Mouse (Mus musculus) testis, adult 2 months (tissue): ENCODE data around the gene Mthfsl. TPM values are rescaled to one million over a fixed set of nuclear protein-coding genes. Genes with fewer than 3 reads are reported as not detected.
"Not testable (repeated sequence)": the region's sequence is repeated elsewhere in the genome, so short reads cannot be mapped to it uniquely, and the experiment has no call there.

Experiments
- H3K27ac ChIP-seq: fragments of 200-500 bp; 2 replicates; pipeline ENCODE4 v1.5.1; 2012; ENCODE audit warnings: low read depth, low read length; ENCODE audit not compliant: control insufficient read depth, insufficient read depth
- H3K27me3 ChIP-seq: fragments of 200-500 bp; 2 replicates; pipeline ENCODE4 v1.6.1; 2012; ENCODE audit warnings: mild to moderate bottlenecking, low read length, moderate library complexity; ENCODE audit not compliant: control insufficient read depth, insufficient read depth
- H3K36me3 ChIP-seq: fragments of 200-500 bp; 2 replicates; pipeline ENCODE4 v1.6.1; 2012; ENCODE audit warnings: mild to moderate bottlenecking, low read length; ENCODE audit not compliant: control insufficient read depth, insufficient read depth
- H3K4me1 ChIP-seq: fragments of 200-500 bp; 2 replicates; pipeline ENCODE4 v1.6.1; 2012; ENCODE audit warnings: low read length; ENCODE audit not compliant: control insufficient read depth, insufficient read depth
- H3K4me3 ChIP-seq: fragments of 200-500 bp; 2 replicates; pipeline ENCODE4 v1.5.1; 2012; ENCODE audit warnings: low read depth, mild to moderate bottlenecking, low read length, moderate library complexity, mixed read lengths; ENCODE audit not compliant: control insufficient read depth
- CTCF ChIP-seq: fragments of 200-500 bp; IDR thresholded peaks from 2 replicates; pipeline ENCODE4 v1.5.1; 2012; ENCODE audit warnings: low read depth, mild to moderate bottlenecking, inconsistent platforms, low read length, moderate library complexity; ENCODE audit not compliant: control insufficient read depth, insufficient read depth, insufficient replicate concordance
- POLR2A ChIP-seq: fragments of 200-500 bp; IDR thresholded peaks from 2 replicates; pipeline ENCODE4 v1.6.1; 2012; ENCODE audit warnings: low read depth, mild to moderate bottlenecking, inconsistent platforms, low read length, moderate library complexity; ENCODE audit not compliant: control insufficient read depth
- polyA plus RNA-seq: library from polyadenylated mRNA; depleted of rRNA; stranded (reverse); fragments of >200 nt; gene quantifications from 2 replicates; pipeline ENCODE4 v1.2.3, GENCODE M21; 2012; rRNA removed

The Mthfsl gene
- polyA plus RNA-seq, 1 experiment, result 7.4 TPM

DNA sequence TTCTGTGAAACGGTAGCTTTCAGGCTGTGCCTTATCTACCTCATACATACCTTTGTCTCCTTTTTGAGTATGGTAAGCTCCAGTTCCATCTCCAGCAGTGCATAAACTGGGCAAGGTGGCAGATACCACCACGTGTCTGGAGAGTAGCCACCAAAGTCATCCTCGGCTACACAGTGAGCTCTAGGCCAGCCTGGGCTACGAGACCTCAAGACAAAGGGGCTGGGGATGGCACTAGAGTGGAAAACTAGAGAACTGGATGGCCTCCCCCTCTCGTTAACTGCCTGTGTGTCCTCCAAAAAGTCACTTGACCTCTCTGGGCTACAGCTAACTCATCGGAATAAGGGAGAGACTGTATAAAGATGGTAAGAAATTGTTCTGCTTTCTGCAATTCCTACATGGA, 10.8 kb downstream of the Mthfsl start:
- H3K4me3 ChIP-seq, result no peak overlapping the region
- no peaks in the 10 kb centered on the region for H3K27me3 ChIP-seq
- TF ChIP-seq CTCF (no peak), POLR2A (no peak)
- H3K36me3 ChIP-seq, result no peaks in the 10 kb centered on the region
- H3K27ac ChIP-seq, result no peak overlapping the region
- no peaks in the 10 kb centered on the region for H3K4me1 ChIP-seq

DNA sequence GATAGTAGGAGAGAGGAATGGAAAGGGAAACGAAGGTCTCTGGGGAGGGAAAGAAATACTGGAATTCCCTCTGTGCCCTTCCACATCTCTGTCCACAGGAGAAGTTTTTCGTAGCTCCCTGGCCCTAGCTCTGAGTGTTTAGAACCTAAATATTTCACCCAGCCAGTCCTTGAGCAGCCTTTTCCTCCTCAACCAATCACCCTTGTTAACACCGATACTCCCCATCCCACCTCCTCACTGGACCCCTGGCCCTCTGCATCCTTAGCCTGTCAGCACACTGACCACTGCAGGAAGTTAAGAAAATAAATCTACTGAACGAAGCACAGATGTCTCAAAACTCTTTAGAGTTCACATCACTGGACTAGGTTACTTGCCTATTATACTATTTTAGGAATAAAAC, 13.4 kb downstream of the Mthfsl start:
- Histone ChIP-seq H3K27ac (no peak overlapping the region), H3K4me1 (no peaks in the 10 kb centered on the region), H3K27me3 (no peaks in the 10 kb centered on the region), H3K4me3 (no peak overlapping the region), H3K36me3 (no peaks in the 10 kb centered on the region)
- TF ChIP-seq CTCF (no peak), POLR2A (no peak)

DNA sequence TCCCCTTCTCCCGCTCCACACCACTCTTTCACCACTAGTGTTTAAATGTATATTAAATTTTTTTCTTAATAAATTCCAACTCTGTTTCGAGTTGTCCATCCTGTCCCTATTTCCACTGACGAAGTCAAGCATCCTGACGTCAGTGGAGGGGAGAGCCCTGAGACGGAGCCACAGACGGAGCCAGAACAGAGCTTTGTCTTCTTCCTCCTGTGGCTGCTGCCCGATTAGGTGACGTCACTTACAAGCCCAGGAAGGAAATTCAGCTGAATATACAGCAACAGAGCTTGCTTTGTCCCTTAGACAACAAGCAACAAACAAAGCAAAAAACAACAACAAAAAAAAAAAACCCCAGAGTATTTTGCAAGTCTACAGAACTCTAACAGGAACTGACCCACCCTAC, 14.9 kb downstream of the Mthfsl start:
- H3K4me1 ChIP-seq, result not testable (repeated sequence)

DNA sequence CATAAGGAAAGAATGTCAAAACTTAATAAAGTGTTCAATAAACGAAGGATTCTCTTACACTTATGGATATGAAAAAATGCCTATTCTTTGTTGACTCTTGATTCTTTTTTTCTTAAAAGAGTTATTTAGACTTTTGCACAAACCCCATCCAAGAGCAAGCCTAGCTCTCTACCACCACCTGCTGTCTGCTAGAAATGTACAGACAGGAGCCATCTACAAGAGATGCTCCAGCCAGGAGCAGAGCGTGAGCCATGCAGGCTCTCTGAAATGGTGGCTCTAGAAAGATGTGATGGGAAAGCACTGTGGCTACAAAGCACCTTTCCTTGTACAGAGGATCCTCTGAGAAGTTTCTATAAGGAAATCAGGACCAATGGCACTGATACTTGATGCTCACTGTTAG, 21.4 kb downstream of the Mthfsl start:
- not testable (repeated sequence) for H3K4me3 ChIP-seq, H3K36me3 ChIP-seq, H3K4me1 ChIP-seq, H3K27me3 ChIP-seq, H3K27ac ChIP-seq

More for the DNA sequence above, 14.9 kb downstream of the Mthfsl start:
- H3K36me3 ChIP-seq, H3K27me3 ChIP-seq, H3K4me3 ChIP-seq, H3K27ac ChIP-seq: not testable (repeated sequence)

DNA sequence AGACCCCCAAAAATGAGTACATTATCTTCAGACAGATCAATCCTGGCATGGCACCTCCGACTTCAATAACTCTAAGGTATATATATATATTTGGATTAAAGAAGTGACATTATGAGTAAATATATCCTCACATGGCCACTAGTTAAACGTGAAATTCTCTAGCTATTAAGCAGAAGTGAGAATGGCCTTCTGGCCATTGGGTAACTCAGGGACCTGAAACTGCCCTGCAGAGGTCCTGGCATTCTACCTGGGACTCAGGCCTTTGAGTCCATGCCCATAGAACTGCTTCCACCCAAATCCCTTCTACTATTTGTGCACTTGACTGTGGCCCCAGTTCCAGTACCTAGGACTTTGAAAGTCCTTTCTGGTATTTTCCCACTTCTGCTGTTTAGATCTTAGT, 28.8 kb downstream of the Mthfsl start:
- H3K4me1 ChIP-seq, H3K27ac ChIP-seq, H3K36me3 ChIP-seq, H3K4me3 ChIP-seq, H3K27me3 ChIP-seq: not testable (repeated sequence)

DNA sequence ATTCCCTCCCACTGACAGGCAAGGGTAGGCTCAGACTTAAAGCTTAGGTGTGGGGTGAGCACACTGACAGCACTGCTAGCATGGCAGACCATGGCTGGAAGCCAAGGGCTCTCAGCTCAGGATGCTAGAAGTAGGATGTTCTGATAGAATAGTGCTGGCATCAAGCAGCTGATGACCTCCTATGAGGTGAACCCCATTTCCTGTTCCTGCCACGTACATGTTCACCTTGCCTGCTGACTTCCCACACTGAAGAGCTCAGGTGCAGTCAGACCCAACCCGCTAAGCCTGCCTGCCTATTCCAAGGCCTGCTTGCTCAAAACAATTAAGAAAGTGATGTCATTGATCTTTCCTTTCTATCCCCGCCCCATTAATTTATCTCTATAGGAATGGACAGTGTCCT, 30.6 kb downstream of the Mthfsl start:
- H3K36me3 ChIP-seq, H3K4me1 ChIP-seq, H3K27me3 ChIP-seq, H3K27ac ChIP-seq, H3K4me3 ChIP-seq: not testable (repeated sequence)

DNA sequence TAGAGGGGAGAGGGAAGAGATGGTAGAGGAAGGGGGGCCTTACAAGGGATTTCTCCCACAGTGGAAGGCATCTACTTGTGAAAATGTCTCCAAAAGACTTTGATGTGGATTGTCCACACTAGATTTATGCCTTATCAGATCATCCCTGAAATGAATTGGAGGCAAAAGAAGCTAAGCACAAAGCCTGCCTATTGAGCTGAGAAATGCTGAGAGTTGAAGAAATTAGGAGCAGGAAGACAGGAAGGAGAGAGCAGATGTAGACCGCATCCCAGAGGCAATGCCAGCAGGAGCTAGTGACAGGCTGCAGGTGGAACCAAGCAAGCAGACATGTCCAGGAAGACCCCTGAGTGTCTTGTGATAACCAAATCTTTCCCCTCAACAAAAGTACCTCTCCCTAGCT, 33.4 kb downstream of the Mthfsl start:
- H3K36me3 ChIP-seq, H3K4me3 ChIP-seq, H3K27me3 ChIP-seq, H3K27ac ChIP-seq, H3K4me1 ChIP-seq: not testable (repeated sequence)

DNA sequence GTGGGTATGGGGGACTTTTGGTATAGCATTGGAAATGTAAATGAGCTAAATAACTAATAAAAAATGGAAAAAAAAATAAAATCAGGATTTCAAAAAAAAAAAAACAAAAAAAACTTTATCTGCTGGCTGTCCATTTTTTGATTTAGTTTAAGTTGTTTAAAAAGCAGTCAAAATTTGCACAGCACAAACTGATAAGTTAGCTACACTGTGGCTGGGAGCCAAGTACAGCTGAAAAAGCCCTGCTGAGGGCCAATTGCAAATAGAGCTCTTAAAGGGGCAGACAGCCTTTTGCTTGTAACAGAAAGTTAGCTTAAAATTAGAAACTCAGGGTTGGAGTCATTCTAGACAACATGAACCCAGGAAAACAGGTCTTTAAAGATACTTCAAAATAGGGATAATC, 61.8 kb downstream of the Mthfsl start:
- not testable (repeated sequence) for H3K27me3 ChIP-seq, H3K36me3 ChIP-seq, H3K4me1 ChIP-seq, H3K27ac ChIP-seq, H3K4me3 ChIP-seq

DNA sequence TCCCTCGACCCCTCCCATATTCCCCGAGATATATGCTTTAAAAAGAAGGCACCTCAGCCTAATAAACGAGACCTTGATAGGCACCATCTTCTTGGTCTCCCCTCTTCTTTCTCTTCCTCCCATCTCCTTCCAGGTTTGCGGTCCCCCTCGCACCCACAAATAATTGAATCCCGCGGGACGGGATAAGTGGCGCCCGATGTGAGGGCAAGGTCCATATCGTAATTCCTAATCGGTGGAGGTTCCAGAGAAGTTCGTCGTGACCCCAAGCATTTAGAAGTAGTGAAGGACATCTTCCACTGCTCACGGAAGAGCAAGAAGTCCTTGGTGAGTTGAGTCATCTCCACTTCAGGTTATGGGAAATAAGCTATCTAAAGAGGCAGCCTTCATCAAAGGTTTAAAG, 69.4 kb downstream of the Mthfsl start:
- not testable (repeated sequence) for H3K27me3 ChIP-seq, H3K4me3 ChIP-seq, H3K4me1 ChIP-seq, H3K27ac ChIP-seq, H3K36me3 ChIP-seq

Other genes starting within 250 kb of the Mthfsl start
- 4.4 and 7.7 TPM in 2 replicates for gene Syncrip, start 237.7 kb downstream of the Mthfsl start, polyA plus RNA-seq
- gene Zfp949, start 172.3 kb downstream of the Mthfsl start, polyA plus RNA-seq, result 9.8 and 19.7 TPM in 2 replicates
- gene Trim43a, start 139.4 kb downstream of the Mthfsl start, polyA plus RNA-seq, result 0.10 TPM in 2 replicates
- gene Bcl2a1d, start 11.6 kb upstream of the Mthfsl start, polyA plus RNA-seq, result not detected in 2 replicates
- gene Trim43c, start 118.9 kb upstream of the Mthfsl start, polyA plus RNA-seq, result not detected in 2 replicates
- 0.22 and 0.23 TPM in 2 replicates for gene Bcl2a1a, start 236.6 kb upstream of the Mthfsl start, polyA plus RNA-seq